Mouse (Mus musculus) stomach, embryonic 15.5 days (tissue): ENCODE measurements around the gene Frmd6. TPM values are rescaled to one million over a fixed set of nuclear protein-coding genes. Genes with fewer than 3 reads are reported as not detected.

ENCODE experiments used
- ATAC-seq: fragments of 200-750 bp; cut with Nextera tagmentation; 2 replicates; pipeline ENCODE4 v1.8.0; 2017; ENCODE audit warnings: low read depth, moderate number of reproducible peaks, moderate TSS enrichment; ENCODE audit not compliant: insufficient read depth, low FRiP score
- H3K27ac ChIP-seq: fragments of 300-500 bp; sonication (generic); 2 replicates; pipeline ENCODE4 v1.5.1; 2015; ENCODE audit warnings: mild to moderate bottlenecking, inconsistent platforms
- H3K27me3 ChIP-seq: fragments of 300-500 bp; sonication (generic); replicated peaks from 2 replicates; pipeline ENCODE4 v1.6.1; 2015; ENCODE audit warnings: inconsistent platforms
- H3K36me3 ChIP-seq: fragments of 300-500 bp; sonication (generic); 2 replicates; pipeline ENCODE4 v1.6.1; 2015; ENCODE audit warnings: inconsistent platforms
- H3K4me1 ChIP-seq: fragments of 300-500 bp; sonication (generic); 2 replicates; pipeline ENCODE4 v1.6.1; 2015; ENCODE audit warnings: inconsistent platforms
- H3K4me2 ChIP-seq: fragments of 300-500 bp; sonication (generic); 2 replicates; pipeline ENCODE4 v1.6.1; 2015; ENCODE audit warnings: mild to moderate bottlenecking, inconsistent platforms
- H3K4me3 ChIP-seq: fragments of 300-500 bp; sonication (generic); replicated peaks from 2 replicates; pipeline ENCODE4 v1.5.1; 2015; ENCODE audit warnings: inconsistent platforms
- H3K9ac ChIP-seq: fragments of 300-500 bp; sonication (generic); 2 replicates; pipeline ENCODE4 v1.6.1; 2015; ENCODE audit warnings: inconsistent platforms
- H3K9me3 ChIP-seq: fragments of 300-500 bp; sonication (generic); 2 replicates; pipeline ENCODE4 v1.6.1; 2016; ENCODE audit warnings: inconsistent platforms
- WGBS: fragments of 180-500 bp; shearing (Covaris S2); methylation state at CpG from one replicate; pipeline ENCODE4 v1.1.7; 2015; 5-methylcytosine and 5-hydroxymethylcytosine counted together
- polyA plus RNA-seq: library from polyadenylated mRNA; unstranded; fragments of >200 nt; fragmentation: Nextera tagmentation; extraction: Ambion mirVana; gene quantifications from 2 replicates; pipeline ENCODE4 v1.2.1, GENCODE M21; 2015

Gene Frmd6
- 25.0 and 25.3 TPM in 2 replicates for polyA plus RNA-seq

- Histone ChIP-seq H3K36me3 (no peaks in the 10 kb centered on the region), H3K4me2 (peak within 1 kb of the TSS; percentile 79), H3K27me3 (no peaks in the 10 kb centered on the region), H3K4me3 (peak within 1 kb of the TSS; percentile 82), H3K9ac (peak within 1 kb of the TSS; percentile 77), H3K9me3 (no peaks in the 10 kb centered on the region), H3K4me1 (peaks cover 5% of the 10 kb centered on the region; the same call in 1 of the 2 replicates), H3K27ac (peak within 1 kb of the TSS; percentile 99)
- peak; percentile 92 for ATAC-seq
- 1% methylated on average over 63 of the region's 75 CpGs for WGBS
Observed at GRCm38 (mm10) chr12:70824729-70825650, at the start of gene Frmd6. Gene Frmd6, plus strand, starts transcription at chr12:70825514.

DNA sequence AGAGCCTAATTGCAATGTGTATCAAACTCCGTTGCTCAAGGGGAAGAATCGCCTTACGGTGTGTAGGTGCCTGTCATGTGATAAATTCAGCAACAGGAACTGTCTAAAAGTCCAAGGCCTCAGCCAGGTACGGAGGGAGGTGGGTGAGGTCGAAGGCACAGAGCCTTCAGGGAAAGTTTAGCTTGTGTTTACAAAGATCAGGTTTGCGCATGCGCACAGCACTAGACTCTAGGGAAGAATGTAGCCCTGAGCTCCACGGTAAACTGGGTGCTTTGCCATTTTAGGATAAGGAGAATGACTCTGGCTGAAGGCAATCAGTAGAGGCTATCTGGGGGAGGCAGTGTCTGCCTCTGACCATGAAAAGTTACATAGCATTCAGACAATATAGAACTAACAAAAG, 49.7 kb upstream of the Frmd6 start:
- ATAC-seq = peak; percentile 53; the same call in 1 of the 2 replicates
- H3K36me3 ChIP-seq = no peaks in the 10 kb centered on the region
- no peak overlapping the region for H3K4me3 ChIP-seq
- H3K27me3 ChIP-seq = no peaks in the 10 kb centered on the region
- 60% methylated on average over 8 of the region's 8 CpGs for WGBS
- no peak overlapping the region for H3K9ac ChIP-seq
- no peak overlapping the region for H3K27ac ChIP-seq
- no peak overlapping the region for H3K4me2 ChIP-seq
- H3K9me3 ChIP-seq = no peaks in the 10 kb centered on the region
- H3K4me1 ChIP-seq = no peaks in the 10 kb centered on the region

- H3K9ac ChIP-seq = no peak overlapping the region
- H3K27me3 ChIP-seq = no peaks in the 10 kb centered on the region
- no peaks in the 10 kb centered on the region for H3K4me1 ChIP-seq
- H3K4me2 ChIP-seq = no peak overlapping the region
- WGBS = 62% methylated on average over 12 of the region's 12 CpGs
- no peak for ATAC-seq
- no peaks in the 10 kb centered on the region for H3K36me3 ChIP-seq
- H3K27ac ChIP-seq = no peak overlapping the region
- H3K4me3 ChIP-seq = no peak overlapping the region
- no peaks in the 10 kb centered on the region for H3K9me3 ChIP-seq
Observed at GRCm38 (mm10) chr12:70776683-70777082, 48.6 kb upstream of the Frmd6 start.

GRCm38 (mm10) chr12:70777466-70777865, 47.8 kb upstream of the Frmd6 start:
- ATAC-seq = no peak
- Histone ChIP-seq H3K36me3 (no peaks in the 10 kb centered on the region), H3K4me3 (no peak overlapping the region), H3K27ac (no peak overlapping the region), H3K27me3 (no peaks in the 10 kb centered on the region), H3K4me2 (no peak overlapping the region), H3K4me1 (no peaks in the 10 kb centered on the region), H3K9ac (no peak overlapping the region), H3K9me3 (no peaks in the 10 kb centered on the region)
- 68% methylated on average over 5 of the region's 5 CpGs for WGBS

- H3K27me3 ChIP-seq = no peaks in the 10 kb centered on the region
- ATAC-seq = no peak
Observed at GRCm38 (mm10) chr12:70777866-70778265, 47.4 kb upstream of the Frmd6 start.

DNA sequence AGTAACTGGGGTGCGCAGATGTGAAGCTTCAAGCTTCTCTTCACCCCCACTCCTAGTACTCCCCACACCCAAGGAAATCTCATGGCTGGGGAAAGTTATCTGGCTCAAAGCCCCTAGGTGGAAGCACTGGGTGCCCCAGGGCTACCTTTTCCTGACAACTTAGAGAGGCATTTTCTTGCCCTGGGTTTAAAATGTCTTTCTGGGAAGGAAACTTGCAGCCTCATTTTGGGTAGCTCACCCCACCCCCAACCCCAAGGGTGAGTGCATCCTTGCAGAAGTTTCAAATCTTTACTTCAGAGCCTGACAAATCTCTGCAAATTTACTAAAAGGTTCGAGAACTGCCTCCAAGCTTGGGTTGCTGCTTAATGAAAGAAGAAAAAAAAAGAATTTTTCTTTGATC, 47.0 kb upstream of the Frmd6 start:
- Histone ChIP-seq H3K9ac (no peak overlapping the region), H3K4me1 (no peaks in the 10 kb centered on the region), H3K4me2 (no peak overlapping the region), H3K4me3 (no peak overlapping the region), H3K36me3 (no peaks in the 10 kb centered on the region), H3K27ac (no peak overlapping the region), H3K9me3 (no peaks in the 10 kb centered on the region), H3K27me3 (no peaks in the 10 kb centered on the region)
- WGBS = 74% methylated on average over 2 of the region's 2 CpGs
- no peak for ATAC-seq

More at GRCm38 (mm10) chr12:70777866-70778265, 47.4 kb upstream of the Frmd6 start:
- no peaks in the 10 kb centered on the region for H3K4me1 ChIP-seq
- no peak overlapping the region for H3K4me2 ChIP-seq
- no peak overlapping the region for H3K4me3 ChIP-seq
- H3K9me3 ChIP-seq = no peaks in the 10 kb centered on the region
- H3K9ac ChIP-seq = no peak overlapping the region
- H3K27ac ChIP-seq = no peak overlapping the region
- no peaks in the 10 kb centered on the region for H3K36me3 ChIP-seq

GRCm38 (mm10) chr12:70778724-70779123, 46.6 kb upstream of the Frmd6 start:
- 50% methylated on average over 3 of the region's 3 CpGs for WGBS
- no peak overlapping the region for H3K4me3 ChIP-seq
- ATAC-seq = no peak
- H3K27ac ChIP-seq = no peak overlapping the region
- H3K36me3 ChIP-seq = no peaks in the 10 kb centered on the region
- no peaks in the 10 kb centered on the region for H3K9me3 ChIP-seq
- no peak overlapping the region for H3K4me2 ChIP-seq
- H3K27me3 ChIP-seq = no peaks in the 10 kb centered on the region
- peaks cover under 1% of the 10 kb centered on the region; the same call in 1 of the 2 replicates for H3K4me1 ChIP-seq
- H3K9ac ChIP-seq = no peak overlapping the region

- no peak overlapping the region for H3K9ac ChIP-seq
- no peaks in the 10 kb centered on the region for H3K27me3 ChIP-seq
- H3K27ac ChIP-seq = no peak overlapping the region
- ATAC-seq = no peak
- 60% methylated on average over 9 of the region's 9 CpGs for WGBS
- H3K36me3 ChIP-seq = no peaks in the 10 kb centered on the region
- no peak overlapping the region for H3K4me2 ChIP-seq
- H3K9me3 ChIP-seq = no peaks in the 10 kb centered on the region
- H3K4me1 ChIP-seq = peaks cover 5% of the 10 kb centered on the region; the same call in 1 of the 2 replicates
- H3K4me3 ChIP-seq = no peak overlapping the region
Observed at GRCm38 (mm10) chr12:70783049-70783448, 42.3 kb upstream of the Frmd6 start.

DNA sequence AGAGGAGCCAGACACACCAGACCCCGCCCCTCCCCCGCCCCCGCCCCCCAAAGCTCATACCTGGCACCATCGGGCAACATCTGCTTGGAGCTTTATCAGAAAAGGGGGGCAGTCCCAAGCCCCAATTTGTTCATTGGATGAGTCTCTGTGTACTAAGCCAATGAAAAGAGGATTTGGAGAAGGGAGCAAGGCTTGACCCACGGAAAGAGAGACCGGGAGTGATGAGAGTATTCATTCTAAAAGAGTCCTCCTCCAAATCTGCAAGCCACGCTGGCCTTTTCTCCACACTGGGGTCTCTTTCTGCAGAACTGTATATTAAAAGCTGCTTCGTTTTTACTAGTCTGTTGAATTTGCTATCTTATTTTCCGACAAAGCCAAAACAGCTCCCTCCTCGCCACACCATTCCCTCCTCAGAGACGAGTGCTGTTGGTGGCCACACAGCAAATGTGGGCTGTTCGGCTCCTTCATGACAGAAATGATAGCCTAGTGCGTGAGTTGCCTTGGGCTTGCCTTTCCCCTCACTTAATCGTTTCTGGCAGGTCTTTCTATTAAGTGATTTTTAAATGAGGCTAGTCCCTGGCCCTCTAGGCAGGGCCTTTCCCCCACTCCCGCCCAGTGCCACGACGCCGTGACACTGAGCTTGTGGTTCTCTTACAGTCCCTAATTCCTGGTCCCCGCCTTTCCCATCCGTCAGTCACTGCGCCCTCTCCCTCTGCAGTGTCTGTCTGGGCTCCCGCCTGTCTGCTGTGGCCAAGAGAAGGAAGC, 41.7 kb upstream of the Frmd6 start:
- Histone ChIP-seq H3K9me3 (no peaks in the 10 kb centered on the region), H3K9ac (no peak overlapping the region), H3K36me3 (no peaks in the 10 kb centered on the region), H3K27me3 (no peaks in the 10 kb centered on the region), H3K27ac (no peak overlapping the region), H3K4me2 (no peak overlapping the region), H3K4me1 (peaks cover 5% of the 10 kb centered on the region; the same call in 1 of the 2 replicates), H3K4me3 (no peak overlapping the region)
- 31% methylated on average over 22 of the region's 22 CpGs for WGBS
- ATAC-seq = no peak

- no peak overlapping the region for H3K4me3 ChIP-seq
- H3K9ac ChIP-seq = no peak overlapping the region
- H3K4me2 ChIP-seq = no peak overlapping the region
- H3K27me3 ChIP-seq = no peaks in the 10 kb centered on the region
- 45% methylated on average over 6 of the region's 6 CpGs for WGBS
- no peaks in the 10 kb centered on the region for H3K36me3 ChIP-seq
- no peaks in the 10 kb centered on the region for H3K9me3 ChIP-seq
- H3K4me1 ChIP-seq = peaks cover 5% of the 10 kb centered on the region; the same call in 1 of the 2 replicates
- ATAC-seq = no peak
- no peak overlapping the region for H3K27ac ChIP-seq
Observed at GRCm38 (mm10) chr12:70784240-70784705, 41.0 kb upstream of the Frmd6 start.

DNA sequence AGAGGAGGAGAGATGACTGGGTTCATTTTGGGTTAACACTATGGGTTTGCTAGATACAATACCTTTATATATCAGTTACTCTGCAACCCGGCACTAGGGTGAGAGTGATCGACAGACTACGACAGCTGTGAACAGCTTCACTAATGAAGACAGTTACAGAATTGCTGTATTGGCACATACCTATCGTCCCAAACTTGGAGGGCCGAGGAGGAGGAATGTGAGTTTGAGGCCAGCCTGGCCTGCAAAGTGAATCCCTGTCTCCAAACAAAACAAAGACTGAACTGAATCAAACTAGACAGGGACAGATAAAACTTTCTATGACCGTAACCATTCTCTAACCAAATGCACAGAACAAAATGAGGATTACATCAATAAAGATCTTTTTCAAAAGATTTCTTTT, 36.0 kb upstream of the Frmd6 start:
- no peak overlapping the region for H3K27ac ChIP-seq
- no peak overlapping the region for H3K4me3 ChIP-seq
- no peaks in the 10 kb centered on the region for H3K9me3 ChIP-seq
- no peaks in the 10 kb centered on the region for H3K27me3 ChIP-seq
- ATAC-seq = no peak
- 83% methylated on average over 6 of the region's 6 CpGs for WGBS
- no peak overlapping the region for H3K4me2 ChIP-seq
- H3K36me3 ChIP-seq = no peaks in the 10 kb centered on the region
- H3K4me1 ChIP-seq = no peaks in the 10 kb centered on the region
- no peak overlapping the region for H3K9ac ChIP-seq

- WGBS = 64% methylated on average over 6 of the region's 6 CpGs
- H3K27ac ChIP-seq = no peak overlapping the region
- H3K4me1 ChIP-seq = 0 out of 2 replicates have a peak, but pooled peaks cover 4% of the 10 kb centered on the region
- H3K4me2 ChIP-seq = no peak overlapping the region
- no peaks in the 10 kb centered on the region for H3K9me3 ChIP-seq
- H3K4me3 ChIP-seq = no peak overlapping the region
- ATAC-seq = no peak
- H3K27me3 ChIP-seq = no peaks in the 10 kb centered on the region
- H3K36me3 ChIP-seq = no peaks in the 10 kb centered on the region
- H3K9ac ChIP-seq = no peak overlapping the region
Observed at GRCm38 (mm10) chr12:70793291-70793690, 32.0 kb upstream of the Frmd6 start.
